Mouse (Mus musculus): Measurements from ENCODE around the gene Chst3. TPM values are rescaled to one million over a fixed set of nuclear protein-coding genes. Genes with fewer than 3 reads are reported as not detected.
"Not testable (repeated sequence)": the region's sequence is repeated elsewhere in the genome, so short reads cannot be mapped to it uniquely, and the experiment has no call there.

Gene Chst3
- polyA plus RNA-seq, 1 experiment, result not detected

DNA sequence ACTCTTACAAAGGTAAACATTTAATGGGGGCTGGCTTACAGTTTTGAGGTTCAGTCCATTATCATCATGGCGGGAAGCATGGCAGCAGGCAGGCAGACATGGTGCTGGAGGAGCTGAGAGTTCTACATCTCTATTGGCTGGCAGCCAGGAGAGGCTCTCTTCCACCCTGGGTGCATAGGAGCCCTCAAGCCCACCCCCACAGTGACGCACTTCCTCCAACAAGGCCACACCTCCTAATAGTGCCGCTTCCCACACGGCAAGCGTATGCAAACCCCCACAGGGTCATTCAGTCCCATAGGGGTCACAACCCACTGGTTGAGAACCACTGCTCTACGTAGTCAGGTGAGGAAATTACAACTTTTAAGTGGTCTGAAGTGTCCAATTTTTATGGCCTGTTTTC is 21.4 kb upstream of the Chst3 start:
- no peak overlapping the region for H3K4me3 ChIP-seq (replicated peaks)

DNA sequence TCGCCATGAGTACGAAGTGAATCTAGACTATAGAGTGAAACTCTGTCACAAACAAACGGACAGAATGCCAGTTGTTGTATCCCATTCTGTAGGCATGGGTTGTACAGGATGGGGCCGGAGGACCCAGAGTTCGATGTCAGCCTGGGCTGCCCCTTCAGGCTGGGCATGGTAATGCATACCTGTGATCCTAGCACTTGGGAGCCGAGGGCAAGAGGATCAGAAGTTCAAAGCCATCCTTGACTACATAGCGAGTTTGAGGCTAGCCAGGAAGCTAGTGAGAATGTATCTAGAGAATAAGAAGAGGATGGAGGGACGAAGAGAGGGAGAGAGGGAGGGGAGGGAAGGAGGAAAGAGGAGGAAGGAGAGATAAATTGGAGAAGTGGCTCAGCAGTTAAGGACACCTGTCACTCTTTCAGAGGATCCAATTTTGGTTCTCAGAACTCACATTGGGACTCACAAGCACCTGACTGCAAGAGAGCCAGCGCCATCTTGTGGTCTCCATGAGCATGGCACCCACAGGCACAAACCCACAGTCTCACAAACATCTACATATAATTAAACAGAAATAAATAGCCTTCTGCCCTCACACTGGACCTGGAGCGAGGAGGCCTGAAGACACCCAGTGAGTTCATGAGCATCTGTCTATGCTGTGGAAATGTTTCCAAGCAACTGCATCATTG is 18.6 kb upstream of the Chst3 start:
- Histone ChIP-seq H3K27me3 (ENCODE audit: control insufficient read depth) (no peaks in the 10 kb centered on the region), H3K4me3 (replicated peaks) (no peak overlapping the region), H3K36me3 (ENCODE audit: control insufficient read depth) (no peaks in the 10 kb centered on the region), H3K9me3 (ENCODE audit: control insufficient read depth, low read length) (peaks cover 4% of the 10 kb centered on the region; the same call in 1 of the 2 replicates), H3K4me1 (ENCODE audit: control insufficient read depth) (no peaks in the 10 kb centered on the region)
- no peak for TF ChIP-seq TAL1 (IDR thresholded peaks at IDR 0.05; ENCODE audit: low read length)
- TF ChIP-seq GATA1 (IDR thresholded peaks at IDR 0.05; ENCODE audit: low read length), result no peak

More for the DNA sequence above, 21.4 kb upstream of the Chst3 start:
- H3K36me3 ChIP-seq (ENCODE audit: control insufficient read depth), result no peaks in the 10 kb centered on the region
- TF ChIP-seq GATA1 (IDR thresholded peaks at IDR 0.05; ENCODE audit: low read length), result no peak
- TF ChIP-seq TAL1 (IDR thresholded peaks at IDR 0.05; ENCODE audit: low read length), result no peak
- no peaks in the 10 kb centered on the region for H3K27me3 ChIP-seq (ENCODE audit: control insufficient read depth)
- H3K4me1 ChIP-seq (ENCODE audit: control insufficient read depth), result no peaks in the 10 kb centered on the region
- peaks cover 7% of the 10 kb centered on the region for H3K9me3 ChIP-seq (ENCODE audit: control insufficient read depth, low read length)

DNA sequence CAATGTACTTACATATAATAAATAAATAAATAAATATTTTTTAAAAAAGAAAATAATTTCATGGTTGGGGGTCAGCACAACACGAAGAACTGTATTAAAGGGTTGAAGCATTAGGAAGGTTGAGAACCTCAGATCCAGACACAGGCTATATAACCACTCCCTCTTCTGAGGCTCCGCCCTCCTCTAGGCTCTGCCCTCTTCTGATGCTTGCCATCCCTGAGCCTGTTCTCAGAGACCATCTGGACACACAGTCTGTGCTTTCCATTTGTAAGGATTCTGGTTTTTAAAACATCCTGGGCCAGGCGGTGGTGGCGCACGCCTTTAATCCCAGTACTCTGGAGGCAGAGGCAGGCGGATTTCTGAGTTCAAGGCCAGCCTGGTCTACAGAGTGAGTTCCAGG is 16.8 kb upstream of the Chst3 start:
- H3K36me3 ChIP-seq (ENCODE audit: control insufficient read depth); H3K4me1 ChIP-seq (ENCODE audit: control insufficient read depth); H3K9me3 ChIP-seq (ENCODE audit: control insufficient read depth, low read length); H3K27me3 ChIP-seq (ENCODE audit: control insufficient read depth); H3K4me3 ChIP-seq (replicated peaks): not testable (repeated sequence)

DNA sequence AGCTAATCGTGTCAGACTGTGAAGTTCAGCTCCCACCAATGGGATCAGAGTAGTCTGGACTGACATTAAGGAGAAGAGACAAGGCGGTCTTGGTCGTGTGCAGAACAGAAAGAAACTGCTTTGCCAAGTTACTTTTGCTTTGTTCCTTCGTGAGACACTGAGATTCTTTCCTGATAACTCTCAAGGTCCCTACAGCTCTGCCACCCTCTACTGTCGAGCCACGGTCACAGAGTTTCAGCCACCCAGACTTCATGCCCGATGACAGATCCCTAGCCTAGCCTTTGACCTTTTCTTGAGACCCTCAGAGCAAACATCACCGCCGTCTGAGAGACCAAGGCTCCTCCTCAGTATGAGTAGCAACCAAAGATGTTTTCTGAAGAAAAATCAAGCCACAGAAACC is 14.9 kb upstream of the Chst3 start:
- H3K4me3 ChIP-seq (replicated peaks), result no peak overlapping the region
- no peaks in the 10 kb centered on the region for H3K27me3 ChIP-seq (ENCODE audit: control insufficient read depth)
- 0 out of 2 replicates have a peak, but pooled peaks cover 2% of the 10 kb centered on the region for H3K9me3 ChIP-seq (ENCODE audit: control insufficient read depth, low read length)
- H3K4me1 ChIP-seq (ENCODE audit: control insufficient read depth), result no peaks in the 10 kb centered on the region
- no peaks in the 10 kb centered on the region for H3K36me3 ChIP-seq (ENCODE audit: control insufficient read depth)
- TF ChIP-seq GATA1 (IDR thresholded peaks at IDR 0.05; ENCODE audit: low read length) (no peak), TAL1 (IDR thresholded peaks at IDR 0.05; ENCODE audit: low read length) (no peak)

DNA sequence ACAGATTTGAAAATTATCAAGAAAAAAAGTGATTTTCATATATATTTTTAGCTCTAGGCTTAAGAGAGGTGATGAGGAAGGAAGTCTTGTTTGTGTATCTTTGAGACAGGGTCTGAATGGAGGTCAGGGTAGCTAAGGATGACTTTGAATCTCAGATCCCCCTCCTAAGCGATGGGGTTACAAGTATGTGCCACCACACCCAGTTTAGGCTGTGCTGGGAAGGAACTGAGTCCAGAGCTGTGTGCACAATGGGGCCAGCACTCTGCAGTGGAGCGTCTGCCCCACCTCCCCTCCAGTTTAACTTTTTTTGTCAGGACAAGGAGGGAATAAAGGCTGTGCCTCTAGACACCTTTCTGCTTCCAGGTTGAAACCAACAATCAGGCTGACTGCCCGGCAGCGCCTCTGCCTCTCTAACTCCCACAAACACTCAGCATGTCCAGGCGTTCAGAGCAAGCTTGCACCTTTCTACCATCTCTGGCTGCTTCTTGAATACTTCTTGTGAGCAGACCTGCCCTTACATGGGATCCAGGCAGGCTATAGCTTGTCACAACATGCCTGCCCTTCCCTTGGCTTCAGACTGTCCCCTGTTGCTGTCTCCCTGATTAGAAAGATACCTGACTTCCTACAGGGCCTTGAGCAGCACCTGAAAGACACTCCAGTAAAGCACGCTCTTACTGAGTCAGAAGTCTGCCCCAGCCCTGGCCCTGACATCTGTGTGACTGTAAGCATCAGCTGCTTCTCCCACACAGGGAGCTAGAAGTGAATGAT is 11.4 kb upstream of the Chst3 start:
- Histone ChIP-seq H3K9me3 (ENCODE audit: control insufficient read depth, low read length) (0 out of 2 replicates have a peak, but pooled peaks cover 2% of the 10 kb centered on the region), H3K27me3 (ENCODE audit: control insufficient read depth) (no peaks in the 10 kb centered on the region), H3K4me1 (ENCODE audit: control insufficient read depth) (no peaks in the 10 kb centered on the region), H3K36me3 (ENCODE audit: control insufficient read depth) (no peaks in the 10 kb centered on the region), H3K4me3 (replicated peaks) (no peak overlapping the region)
- TF ChIP-seq TAL1 (IDR thresholded peaks at IDR 0.05; ENCODE audit: low read length) (no peak), GATA1 (IDR thresholded peaks at IDR 0.05; ENCODE audit: low read length) (no peak)

DNA sequence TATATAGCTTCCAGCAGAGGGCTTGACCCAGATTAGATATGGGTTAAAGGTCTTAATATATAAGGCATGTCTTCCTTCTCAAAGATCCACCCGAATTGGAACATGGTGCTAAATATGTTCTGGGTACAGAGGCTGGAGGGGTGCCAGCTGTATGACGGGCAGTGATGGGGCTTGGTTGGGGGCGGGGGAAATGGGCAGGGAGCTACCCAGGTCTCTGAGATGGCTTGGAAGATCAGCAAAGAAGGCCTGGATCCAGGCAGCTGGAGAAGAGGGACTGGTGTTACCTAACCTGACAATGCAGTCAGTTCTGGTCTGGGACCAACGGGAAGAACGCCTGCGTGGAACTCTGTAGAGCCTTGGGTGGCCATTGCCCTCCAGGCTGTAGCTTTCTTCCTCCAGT is 10.1 kb upstream of the Chst3 start:
- H3K4me3 ChIP-seq (replicated peaks), result no peak overlapping the region
- H3K9me3 ChIP-seq (ENCODE audit: control insufficient read depth, low read length), result 0 out of 2 replicates have a peak, but pooled peaks cover 2% of the 10 kb centered on the region
- H3K4me1 ChIP-seq (ENCODE audit: control insufficient read depth), result no peaks in the 10 kb centered on the region
- no peaks in the 10 kb centered on the region for H3K36me3 ChIP-seq (ENCODE audit: control insufficient read depth)
- TF ChIP-seq GATA1 (IDR thresholded peaks at IDR 0.05; ENCODE audit: low read length) (no peak), TAL1 (IDR thresholded peaks at IDR 0.05; ENCODE audit: low read length) (no peak)
- H3K27me3 ChIP-seq (ENCODE audit: control insufficient read depth), result no peaks in the 10 kb centered on the region

DNA sequence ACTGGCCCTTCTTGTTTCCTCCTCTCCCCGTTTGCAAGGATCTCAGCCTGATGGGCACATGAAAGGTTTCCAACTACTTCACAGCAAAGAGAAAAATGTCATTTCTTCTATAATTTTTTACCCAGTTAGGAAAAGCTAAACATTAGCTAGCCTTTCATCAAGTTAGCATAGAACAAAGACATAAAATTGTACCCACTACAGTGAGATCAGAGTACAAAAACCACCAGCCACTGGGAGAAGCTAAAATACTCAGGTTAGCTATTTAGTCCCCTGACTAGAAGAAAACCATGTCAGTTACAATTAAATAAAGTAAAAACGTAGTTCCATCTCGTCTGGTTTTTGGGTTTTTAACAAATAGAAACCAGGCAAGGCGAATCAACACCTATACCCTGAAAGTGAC is 8.6 kb upstream of the Chst3 start:
- Histone ChIP-seq H3K4me1 (ENCODE audit: control insufficient read depth) (no peaks in the 10 kb centered on the region), H3K36me3 (ENCODE audit: control insufficient read depth) (no peaks in the 10 kb centered on the region), H3K27me3 (ENCODE audit: control insufficient read depth) (no peaks in the 10 kb centered on the region), H3K9me3 (ENCODE audit: control insufficient read depth, low read length) (no peaks in the 10 kb centered on the region), H3K4me3 (replicated peaks) (no peak overlapping the region)
- no peak for TF ChIP-seq TAL1 (IDR thresholded peaks at IDR 0.05; ENCODE audit: low read length)
- no peak for TF ChIP-seq GATA1 (IDR thresholded peaks at IDR 0.05; ENCODE audit: low read length)

DNA sequence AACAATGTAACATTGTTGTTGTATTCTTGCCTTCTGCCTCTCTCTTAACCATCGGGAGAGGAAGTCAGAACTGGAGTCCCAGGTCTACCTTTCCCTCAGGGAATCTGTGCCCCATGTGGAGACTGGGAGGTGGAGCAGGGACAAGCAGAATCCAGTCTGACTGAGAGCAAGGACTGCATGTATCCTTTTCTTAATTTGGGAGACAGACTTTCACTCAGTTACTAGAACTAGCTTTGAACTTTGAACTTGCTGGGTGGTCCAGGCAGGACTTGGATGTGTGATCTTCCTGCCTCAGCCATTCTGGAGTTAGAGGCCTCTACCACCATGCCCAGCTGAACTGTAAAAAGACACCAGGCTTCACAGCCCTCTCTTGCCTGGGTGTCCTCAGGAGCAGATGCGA is 5.5 kb upstream of the Chst3 start:
- Histone ChIP-seq H3K36me3 (ENCODE audit: control insufficient read depth) (no peaks in the 10 kb centered on the region), H3K27me3 (ENCODE audit: control insufficient read depth) (peaks cover 9% of the 10 kb centered on the region), H3K9me3 (ENCODE audit: control insufficient read depth, low read length) (no peaks in the 10 kb centered on the region), H3K4me1 (ENCODE audit: control insufficient read depth) (no peaks in the 10 kb centered on the region), H3K4me3 (replicated peaks) (no peak overlapping the region)
- TF ChIP-seq TAL1 (IDR thresholded peaks at IDR 0.05; ENCODE audit: low read length) (no peak), GATA1 (IDR thresholded peaks at IDR 0.05; ENCODE audit: low read length) (no peak)

DNA sequence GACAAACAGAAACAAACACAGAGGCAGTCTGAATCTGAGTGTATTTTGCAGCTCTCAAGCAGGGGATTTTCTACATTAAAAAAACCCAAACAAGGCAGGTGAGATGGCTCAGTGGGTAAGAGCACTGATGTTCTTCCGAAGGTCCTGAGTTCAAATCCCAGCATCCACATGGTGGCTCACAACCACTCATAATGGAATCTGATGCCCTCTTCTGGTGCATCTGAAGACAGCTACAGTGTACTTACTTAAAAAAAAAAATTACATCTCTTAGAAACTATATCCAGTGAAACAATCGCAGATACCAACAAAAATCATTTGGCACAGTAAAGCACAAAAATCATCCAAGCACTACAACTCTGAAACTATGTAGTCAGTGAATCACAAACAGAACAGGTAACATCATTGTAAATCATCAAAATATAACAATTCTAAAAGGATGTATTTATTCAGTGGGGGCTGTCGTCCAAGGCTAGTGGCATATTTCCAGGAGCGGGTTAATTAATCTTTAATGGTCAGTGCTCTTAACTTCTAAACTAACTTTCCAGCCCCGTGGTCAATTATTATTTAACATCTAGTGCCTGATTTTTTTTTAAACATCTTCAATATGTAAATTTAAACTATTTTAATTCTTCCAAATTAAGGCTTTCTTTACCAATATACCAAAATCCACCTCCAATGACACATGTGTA is 2.7 kb upstream of the Chst3 start:
- not testable (repeated sequence) for H3K4me3 ChIP-seq (replicated peaks)
- H3K27me3 ChIP-seq (ENCODE audit: control insufficient read depth), result peaks cover 38% of the 10 kb centered on the region

More for the DNA sequence above, 2.7 kb upstream of the Chst3 start:
- H3K4me1 ChIP-seq (ENCODE audit: control insufficient read depth); H3K9me3 ChIP-seq (ENCODE audit: control insufficient read depth, low read length); H3K36me3 ChIP-seq (ENCODE audit: control insufficient read depth): not testable (repeated sequence)

All from erythroblast, embryonic 14.5 days (primary cell).